Mouse (Mus musculus): ENCODE data around the gene Tcte1.

DNA sequence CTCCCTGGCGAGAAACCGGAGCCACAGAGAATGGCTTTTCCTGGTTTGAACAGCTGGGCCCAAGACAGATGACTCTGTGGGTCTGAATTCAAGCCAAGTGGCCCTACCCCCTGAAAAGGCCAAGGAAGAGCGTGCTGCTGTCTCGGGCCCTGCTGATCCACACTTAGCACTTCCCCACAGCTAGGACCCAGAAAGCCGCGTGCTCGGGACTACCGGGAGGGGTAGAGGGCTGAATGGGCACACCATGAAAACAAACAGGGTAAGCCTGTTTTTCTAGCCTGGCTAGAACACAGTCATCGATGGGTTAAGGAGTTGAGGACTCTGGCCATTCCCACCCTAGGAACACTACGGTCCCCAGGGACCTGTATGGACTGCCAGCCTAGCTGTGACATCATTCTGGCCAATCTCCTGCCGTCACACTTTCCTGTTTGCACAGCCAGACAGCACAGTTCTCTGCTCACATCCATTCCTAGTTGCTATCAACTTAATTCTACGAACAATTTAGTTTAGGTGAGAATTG, 57.8 kb downstream of the Tcte1 start:
- no peak for TF ChIP-seq CHD2 (IDR thresholded peaks at IDR 0.05; ENCODE audit: low read depth, low read length)
- no peak for TF ChIP-seq HCFC1 (IDR thresholded peaks at IDR 0.05; ENCODE audit: borderline replicate concordance, insufficient read depth, low read length)

Measured in ES-E14 (cell line).